Mouse (Mus musculus) layer of hippocampus, adult 11-12 months (tissue): ENCODE data around the gene Dlgap1.
"Not testable (repeated sequence)": the region's sequence is repeated elsewhere in the genome, so short reads cannot be mapped to it uniquely, and the experiment has no call there.

Experiments used
- DNase-seq: peaks from one replicate; pipeline ENCODE4 v3.0.0; 2022; ENCODE audit warnings: low spot score

Dlgap1 gene

GRCm38 (mm10) chr17:70807885-70808284 is 839.0 kb downstream of the Dlgap1 start:
- no peak for DNase-seq

GRCm38 (mm10) chr17:70808837-70809236 is 840.0 kb downstream of the Dlgap1 start:
- no peak for DNase-seq

- DNase-seq = no peak
Observed at GRCm38 (mm10) chr17:70809776-70810175, 840.9 kb downstream of the Dlgap1 start.

- DNase-seq = no peak
Observed at GRCm38 (mm10) chr17:70810795-70811194, 841.9 kb downstream of the Dlgap1 start.

- DNase-seq = no peak
Observed at GRCm38 (mm10) chr17:70815001-70815400, 846.1 kb downstream of the Dlgap1 start.

- DNase-seq = no peak
Observed at GRCm38 (mm10) chr17:70817862-70818451, 849.1 kb downstream of the Dlgap1 start.

GRCm38 (mm10) chr17:70823083-70823482 is 854.2 kb downstream of the Dlgap1 start:
- DNase-seq = no peak

GRCm38 (mm10) chr17:70826227-70826626 is 857.4 kb downstream of the Dlgap1 start:
- peak; percentile 72 for DNase-seq

- DNase-seq = not testable (repeated sequence)
Observed at GRCm38 (mm10) chr17:70827463-70828179, 858.7 kb downstream of the Dlgap1 start.

GRCm38 (mm10) chr17:70828180-70828528 is 859.3 kb downstream of the Dlgap1 start:
- DNase-seq = no peak

GRCm38 (mm10) chr17:70828569-70828968 is 859.7 kb downstream of the Dlgap1 start:
- no peak for DNase-seq

GRCm38 (mm10) chr17:70829217-70829616 is 860.3 kb downstream of the Dlgap1 start:
- no peak for DNase-seq

- no peak for DNase-seq
Observed at GRCm38 (mm10) chr17:70829943-70830715, 861.3 kb downstream of the Dlgap1 start.

- DNase-seq = no peak
Observed at GRCm38 (mm10) chr17:70831591-70831990, 862.7 kb downstream of the Dlgap1 start.

- DNase-seq = peak; percentile 82
Observed at GRCm38 (mm10) chr17:70832544-70832943, 863.7 kb downstream of the Dlgap1 start.

- DNase-seq = no peak
Observed at GRCm38 (mm10) chr17:70834430-70834965, 865.6 kb downstream of the Dlgap1 start.

- no peak for DNase-seq
Observed at GRCm38 (mm10) chr17:70835071-70835790, 866.4 kb downstream of the Dlgap1 start.

GRCm38 (mm10) chr17:70836820-70837219 is 867.9 kb downstream of the Dlgap1 start:
- no peak for DNase-seq

- DNase-seq = not testable (repeated sequence)
Observed at GRCm38 (mm10) chr17:70837474-70837873, 868.6 kb downstream of the Dlgap1 start.

- no peak for DNase-seq
Observed at GRCm38 (mm10) chr17:70838031-70838430, 869.2 kb downstream of the Dlgap1 start.

- no peak for DNase-seq
Observed at GRCm38 (mm10) chr17:70838533-70838932, 869.7 kb downstream of the Dlgap1 start.

GRCm38 (mm10) chr17:70843252-70843651 is 874.4 kb downstream of the Dlgap1 start:
- DNase-seq = no peak
